Mouse (Mus musculus): ENCODE measurements around the gene Tlr3. TPM values are rescaled to one million over a fixed set of nuclear protein-coding genes. Genes with fewer than 3 reads are reported as not detected.

The Tlr3 gene
- total RNA-seq (2023) = 16.4 to 22.0 TPM (median 18.8 TPM) in 4 replicates

GRCm38 (mm10) chr8:45410882-45411281 lies at the start of gene Tlr3:
Gene Tlr3, minus strand, starts transcription at chr8:45411080.

DNA sequence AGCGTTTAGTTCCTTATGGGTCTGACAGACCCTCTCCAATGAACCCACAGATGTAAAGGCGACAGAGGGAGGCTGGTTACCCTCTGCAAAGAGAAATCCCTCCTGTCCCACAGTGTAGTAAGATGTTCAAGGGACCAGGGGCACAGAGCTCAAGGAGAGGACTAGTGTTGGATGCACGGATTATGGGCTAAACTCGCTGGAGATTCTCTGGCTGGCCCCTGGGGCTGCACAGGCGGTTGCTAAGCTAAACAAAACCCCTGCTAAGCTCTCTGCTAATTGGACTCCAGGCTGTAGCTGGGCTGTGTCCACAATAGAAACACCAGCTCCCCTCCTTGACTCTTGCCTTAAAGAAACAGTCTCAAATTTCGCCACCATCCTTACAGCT lies 28.9 kb downstream of the Tlr3 start, which contains the start of gene Fam149a:
TSS of gene Fam149a (minus strand) at position 329 of the 385 bp plus-strand sequence.

Other genes with a start within 250 kb of the Tlr3 start
- not detected in 4 replicates for gene F11, start 149.0 kb downstream of the Tlr3 start, total RNA-seq (2023)
- gene Klkb1, start 116.2 kb downstream of the Tlr3 start, total RNA-seq (2023) = not detected in 4 replicates
- not detected in 4 replicates for gene Gm45753, start 102.6 kb downstream of the Tlr3 start, total RNA-seq (2023)
- gene Cyp4v3, start 77.9 kb downstream of the Tlr3 start, total RNA-seq (2023) = 6.7 to 7.8 TPM (median 7.6 TPM) in 4 replicates
- gene Fam149a, start 28.8 kb downstream of the Tlr3 start, total RNA-seq (2023) = 0.91 to 1.8 TPM (median 1.6 TPM) in 4 replicates
- 9.6 to 15.4 TPM (median 14.7 TPM) in 4 replicates for gene Sorbs2, start 96.7 kb upstream of the Tlr3 start, total RNA-seq (2023)